Mouse (Mus musculus) thymus, adult 2 months (tissue): ENCODE measurements around the gene Abcc6.

Experiments used
- CTCF ChIP-seq: fragments of 200-500 bp; IDR thresholded peaks from 2 replicates; pipeline ENCODE4 v1.5.1; 2012; ENCODE audit warnings: mild to moderate bottlenecking, control low read depth, low read length, moderate library complexity, borderline replicate concordance; ENCODE audit not compliant: control insufficient read depth, poor library complexity, insufficient read depth; ENCODE audit errors: extremely low read depth
- POLR2A ChIP-seq: fragments of 200-500 bp; IDR thresholded peaks from 2 replicates; pipeline ENCODE4 v1.6.1; 2012; ENCODE audit warnings: mild to moderate bottlenecking, low read length, control low read depth, moderate library complexity; ENCODE audit not compliant: control insufficient read depth, poor library complexity, insufficient read depth; ENCODE audit errors: extremely low read depth

DNA sequence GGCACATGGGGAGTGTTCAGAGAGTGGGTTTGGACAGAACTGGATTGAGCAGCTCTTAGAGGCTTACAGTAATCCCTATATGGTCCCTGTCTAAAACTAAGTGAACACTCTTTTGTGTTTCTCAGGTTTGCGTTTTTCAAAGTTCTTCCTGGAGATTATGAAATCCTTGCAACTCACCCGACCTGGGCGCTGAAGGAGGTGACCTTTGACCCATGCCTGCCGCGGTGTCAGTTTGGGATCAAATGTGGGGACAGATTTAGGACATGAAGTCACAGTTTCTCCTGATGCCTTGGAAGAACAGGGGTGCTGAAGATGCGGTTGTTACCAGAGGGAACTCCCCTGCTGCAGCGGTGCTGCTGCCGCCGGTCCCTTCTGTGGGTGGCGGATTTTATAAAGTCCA lies 14.0 kb upstream of the Abcc6 start:
- no peak for TF ChIP-seq CTCF
- no peak for TF ChIP-seq POLR2A
